Mouse (Mus musculus) liver, postnatal 0 days (tissue): ENCODE measurements around the gene Vwa3b.

Experiments
- CTCF ChIP-seq: sonication (generic); IDR thresholded peaks from 2 replicates; pipeline ENCODE4 v1.5.1; 2016; ENCODE audit warnings: antibody characterized with exemption, low read depth
- EP300 ChIP-seq: IDR thresholded peaks from 2 replicates; pipeline ENCODE4 v1.6.1; 2016; ENCODE audit warnings: antibody characterized with exemption, low read depth, mild to moderate bottlenecking

DNA sequence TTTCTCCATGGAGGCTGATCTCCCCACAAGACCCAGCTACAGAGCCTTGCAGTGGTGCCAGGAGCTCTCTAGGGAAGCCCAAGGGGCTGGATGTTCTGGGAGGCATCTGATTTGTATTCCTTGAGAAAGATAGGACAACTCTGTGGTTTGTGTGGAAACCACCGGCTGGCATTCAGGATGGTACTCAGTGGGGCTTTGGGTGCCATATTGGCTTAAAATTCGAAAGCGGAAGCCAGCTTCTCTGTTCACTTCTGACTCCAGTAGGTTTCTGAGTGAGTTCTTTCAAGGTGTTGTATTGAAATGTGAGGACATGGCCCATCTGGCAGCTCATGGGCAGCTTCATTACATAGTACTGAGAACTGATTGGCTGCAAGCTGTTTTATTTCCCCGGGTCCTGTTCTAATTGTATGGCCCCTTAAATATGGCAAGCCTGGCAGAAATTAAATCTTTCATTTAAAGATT lies 71.7 kb downstream of the Vwa3b start:
- TF ChIP-seq EP300 (no peak), CTCF (no peak)
